Mouse (Mus musculus) lung, embryonic 16.5 days (tissue): Measurements from ENCODE around the gene Pgc. TPM values are rescaled to one million over a fixed set of nuclear protein-coding genes. Genes with fewer than 3 reads are reported as not detected.

Experiments
- ATAC-seq: fragments of 200-750 bp; cut with Nextera tagmentation; 2 replicates; pipeline ENCODE4 v1.8.0; 2017; ENCODE audit warnings: low read depth, mild to moderate bottlenecking, moderate library complexity
- H3K27ac ChIP-seq: fragments of 300-500 bp; sonication (generic); 2 replicates; pipeline ENCODE4 v1.5.1; 2014; ENCODE audit warnings: mild to moderate bottlenecking, control low read depth, low read length
- H3K27me3 ChIP-seq: fragments of 300-500 bp; sonication (generic); 2 replicates; pipeline ENCODE4 v1.6.1; 2014; ENCODE audit warnings: low read depth, low read length, mixed read lengths; ENCODE audit not compliant: control insufficient read depth, insufficient read depth
- H3K36me3 ChIP-seq: fragments of 300-500 bp; sonication (generic); 2 replicates; pipeline ENCODE4 v1.6.1; 2014; ENCODE audit warnings: low read length; ENCODE audit not compliant: control insufficient read depth, insufficient read depth
- H3K4me1 ChIP-seq: fragments of 300-500 bp; sonication (generic); replicated peaks from 2 replicates; pipeline ENCODE4 v1.6.1; 2014; ENCODE audit warnings: low read length, mixed read lengths; ENCODE audit not compliant: control insufficient read depth, insufficient read depth
- H3K4me2 ChIP-seq: fragments of 300-500 bp; sonication (generic); 2 replicates; pipeline ENCODE4 v1.6.1; 2014; ENCODE audit warnings: low read depth, low read length, control low read depth
- H3K4me3 ChIP-seq: fragments of 300-500 bp; sonication (generic); 2 replicates; pipeline ENCODE4 v1.5.1; 2014; ENCODE audit warnings: mild to moderate bottlenecking, low read length, control low read depth
- H3K9ac ChIP-seq: fragments of 300-500 bp; sonication (generic); 2 replicates; pipeline ENCODE4 v1.6.1; 2014; ENCODE audit warnings: low read length, control low read depth
- H3K9me3 ChIP-seq: fragments of 300-500 bp; sonication (generic); 2 replicates; pipeline ENCODE4 v1.6.1; 2016; ENCODE audit warnings: low read length; ENCODE audit not compliant: control insufficient read depth
- WGBS: fragments of 180-500 bp; shearing (Covaris S2); extraction: QIAGEN DNeasy Blood & Tissue Kit; methylation state at CpG from one replicate; pipeline ENCODE4 v1.1.7; 2014; 5-methylcytosine and 5-hydroxymethylcytosine counted together
- polyA plus RNA-seq: library from polyadenylated mRNA; unstranded; fragments of >200 nt; fragmentation: Nextera tagmentation; extraction: Ambion mirVana; gene quantifications from 2 replicates; pipeline ENCODE4 v1.2.1, GENCODE M21; 2015

The Pgc gene
- polyA plus RNA-seq, 1 experiment from 2014 or later, result 22.5 TPM

- no peak overlapping the region for H3K4me2 ChIP-seq
- H3K27me3 ChIP-seq, result no peaks in the 10 kb centered on the region; the same call in 1 of the 2 replicates
- 81% methylated on average over 2 of the region's 2 CpGs for WGBS
- H3K9ac ChIP-seq, result no peak overlapping the region
- no peak for ATAC-seq
- peaks cover 16% of the 10 kb centered on the region for H3K4me1 ChIP-seq
- H3K27ac ChIP-seq, result no peak overlapping the region
- H3K36me3 ChIP-seq, result no peaks in the 10 kb centered on the region
- H3K9me3 ChIP-seq, result peaks cover 5% of the 10 kb centered on the region; the same call in 1 of the 2 replicates
- no peak overlapping the region for H3K4me3 ChIP-seq
These were observed 13.5 kb downstream of the Pgc start for GRCm38 (mm10) chr17:47740186-47740585.

GRCm38 (mm10) chr17:47742991-47743734 is 16.5 kb downstream of the Pgc start:
- Histone ChIP-seq H3K4me2 (no peak overlapping the region), H3K9ac (no peak overlapping the region), H3K27ac (no peak overlapping the region), H3K9me3 (peaks cover 5% of the 10 kb centered on the region; the same call in 1 of the 2 replicates), H3K36me3 (no peaks in the 10 kb centered on the region), H3K4me1 (peaks cover 17% of the 10 kb centered on the region), H3K27me3 (no peaks in the 10 kb centered on the region; the same call in 1 of the 2 replicates), H3K4me3 (no peak overlapping the region)
- WGBS, result 25% methylated on average over 16 of the region's 16 CpGs
- no peak for ATAC-seq

- ATAC-seq, result no peak
- Histone ChIP-seq H3K9me3 (peaks cover 5% of the 10 kb centered on the region; the same call in 1 of the 2 replicates), H3K4me3 (no peak overlapping the region), H3K27ac (no peak overlapping the region), H3K9ac (no peak overlapping the region), H3K27me3 (no peaks in the 10 kb centered on the region), H3K4me1 (peaks cover 17% of the 10 kb centered on the region), H3K4me2 (no peak overlapping the region), H3K36me3 (no peaks in the 10 kb centered on the region)
- WGBS, result 95% methylated on average over 14 of the region's 14 CpGs
These were observed 17.4 kb downstream of the Pgc start for GRCm38 (mm10) chr17:47744086-47744485.

GRCm38 (mm10) chr17:47744746-47745368 is 18.2 kb downstream of the Pgc start:
- ATAC-seq, result no peak
- H3K9me3 ChIP-seq, result peaks cover 5% of the 10 kb centered on the region; the same call in 1 of the 2 replicates
- no peak overlapping the region for H3K4me3 ChIP-seq
- 86% methylated on average over 10 of the region's 10 CpGs for WGBS
- H3K27me3 ChIP-seq, result no peaks in the 10 kb centered on the region
- H3K27ac ChIP-seq, result no peak overlapping the region
- no peaks in the 10 kb centered on the region for H3K36me3 ChIP-seq
- no peak overlapping the region for H3K4me2 ChIP-seq
- H3K4me1 ChIP-seq, result peaks cover 16% of the 10 kb centered on the region
- H3K9ac ChIP-seq, result no peak overlapping the region

GRCm38 (mm10) chr17:47748791-47749553 is 22.3 kb downstream of the Pgc start:
- 40% methylated on average over 14 of the region's 14 CpGs for WGBS
- H3K27ac ChIP-seq, result peak overlapping the region; percentile 25
- ATAC-seq, result peak; percentile 90
- peaks cover 8% of the 10 kb centered on the region; the same call in 1 of the 2 replicates for H3K9me3 ChIP-seq
- 0 out of 2 replicates have a peak overlapping the region, but pooled peaks have one; percentile 20 for H3K9ac ChIP-seq
- peaks cover 17% of the 10 kb centered on the region for H3K4me1 ChIP-seq
- no peak overlapping the region for H3K4me3 ChIP-seq
- no peak overlapping the region for H3K4me2 ChIP-seq
- H3K36me3 ChIP-seq, result no peaks in the 10 kb centered on the region
- no peaks in the 10 kb centered on the region for H3K27me3 ChIP-seq

GRCm38 (mm10) chr17:47749626-47750025 is 23.0 kb downstream of the Pgc start:
- peak overlapping the region; percentile 25; the same call in 1 of the 2 replicates for H3K27ac ChIP-seq
- H3K4me3 ChIP-seq, result no peak overlapping the region
- H3K4me1 ChIP-seq, result peaks cover 20% of the 10 kb centered on the region
- no peak overlapping the region for H3K4me2 ChIP-seq
- no peak overlapping the region for H3K9ac ChIP-seq
- H3K27me3 ChIP-seq, result no peaks in the 10 kb centered on the region
- 79% methylated on average over 3 of the region's 3 CpGs for WGBS
- H3K9me3 ChIP-seq, result peaks cover 7% of the 10 kb centered on the region; the same call in 1 of the 2 replicates
- H3K36me3 ChIP-seq, result no peaks in the 10 kb centered on the region
- ATAC-seq, result no peak

- Histone ChIP-seq H3K4me2 (no peak overlapping the region), H3K4me3 (no peak overlapping the region), H3K4me1 (peaks cover 20% of the 10 kb centered on the region), H3K9me3 (0 out of 2 replicates have a peak, but pooled peaks cover 3% of the 10 kb centered on the region), H3K27ac (no peak overlapping the region), H3K27me3 (no peaks in the 10 kb centered on the region), H3K9ac (no peak overlapping the region), H3K36me3 (no peaks in the 10 kb centered on the region)
- no peak for ATAC-seq
- WGBS, result 51% methylated on average over 6 of the region's 6 CpGs
These were observed 23.5 kb downstream of the Pgc start for GRCm38 (mm10) chr17:47750101-47750500.

GRCm38 (mm10) chr17:47751811-47752210 is 25.2 kb downstream of the Pgc start:
- Histone ChIP-seq H3K9ac (no peak overlapping the region), H3K27me3 (no peaks in the 10 kb centered on the region), H3K4me3 (no peak overlapping the region), H3K9me3 (0 out of 2 replicates have a peak, but pooled peaks cover 3% of the 10 kb centered on the region), H3K36me3 (no peaks in the 10 kb centered on the region), H3K27ac (no peak overlapping the region), H3K4me1 (peaks cover 20% of the 10 kb centered on the region), H3K4me2 (no peak overlapping the region)
- WGBS, result 64% methylated on average over 5 of the region's 5 CpGs
- no peak for ATAC-seq
